Mouse (Mus musculus) embryonic facial prominence, embryonic 14.5 days (tissue): ENCODE measurements at regions not wholly inside any gene's neighbourhood (a gene's known extent, or its start where the extent isn't known, plus 50 kb on each side); places are given as distances from the start of the nearest gene placed in this dataset.

ENCODE experiments used
- ATAC-seq: fragments of 200-750 bp; cut with Nextera tagmentation; 2 replicates; pipeline ENCODE4 v1.8.0; 2017; ENCODE audit warnings: low read depth, moderate number of reproducible peaks, moderate TSS enrichment
- DNase-seq: peaks from one replicate; pipeline ENCODE4 v3.0.0-alpha.2; 2015; ENCODE audit warnings: low spot score
- H3K27ac ChIP-seq: fragments of 300-500 bp; sonication (generic); replicated peaks from 2 replicates; pipeline ENCODE4 v1.5.1; 2014; ENCODE audit warnings: low read depth, mild to moderate bottlenecking, low read length, moderate library complexity
- H3K27me3 ChIP-seq: fragments of 300-500 bp; sonication (generic); replicated peaks from 2 replicates; pipeline ENCODE4 v1.6.1; 2014; ENCODE audit warnings: low read length; ENCODE audit not compliant: control insufficient read depth, insufficient read depth
- H3K36me3 ChIP-seq: fragments of 300-500 bp; sonication (generic); 2 replicates; pipeline ENCODE4 v1.6.1; 2014; ENCODE audit warnings: low read length, mixed read lengths; ENCODE audit not compliant: control insufficient read depth, insufficient read depth
- H3K4me1 ChIP-seq: fragments of 300-500 bp; sonication (generic); 2 replicates; pipeline ENCODE4 v1.6.1; 2014; ENCODE audit warnings: antibody characterized with exemption, low read length; ENCODE audit not compliant: control insufficient read depth, insufficient read depth
- H3K4me2 ChIP-seq: fragments of 300-500 bp; sonication (generic); 2 replicates; pipeline ENCODE4 v1.6.1; 2014; ENCODE audit warnings: low read depth, mild to moderate bottlenecking, low read length, moderate library complexity, mixed read lengths
- H3K4me3 ChIP-seq: fragments of 300-500 bp; sonication (generic); 2 replicates; pipeline ENCODE4 v1.5.1; 2014; ENCODE audit warnings: low read depth, mild to moderate bottlenecking, low read length
- H3K9ac ChIP-seq: fragments of 300-500 bp; sonication (generic); 2 replicates; pipeline ENCODE4 v1.6.1; 2014; ENCODE audit warnings: low read depth, mild to moderate bottlenecking, low read length, moderate library complexity, mixed read lengths
- H3K9me3 ChIP-seq: fragments of 300-500 bp; sonication (generic); 2 replicates; pipeline ENCODE4 v1.6.1; 2016; ENCODE audit warnings: low read length; ENCODE audit not compliant: control insufficient read depth
- WGBS: fragments of 180-500 bp; shearing (Covaris S2); extraction: QIAGEN DNeasy Blood & Tissue Kit; methylation state at CpG from one replicate; pipeline ENCODE4 v1.1.7; 2014; 5-methylcytosine and 5-hydroxymethylcytosine counted together

- Histone ChIP-seq H3K36me3 (0 out of 2 replicates have a peak, but pooled peaks cover 1% of the 10 kb centered on the region), H3K9me3 (0 out of 2 replicates have a peak, but pooled peaks cover under 1% of the 10 kb centered on the region), H3K27ac (no peak overlapping the region; the same call in 1 of the 2 replicates), H3K27me3 (no peaks in the 10 kb centered on the region), H3K4me1 (0 out of 2 replicates have a peak, but pooled peaks cover 10% of the 10 kb centered on the region), H3K9ac (peak overlapping the region; percentile 35; the same call in 1 of the 2 replicates), H3K4me2 (peak overlapping the region; percentile 52), H3K4me3 (peak overlapping the region; percentile 41)
- ATAC-seq (no peak), DNase-seq (no peak)
- 49% methylated on average over 3 of the region's 3 CpGs for WGBS
These were observed 99.9 kb downstream of the Gm11146 start for GRCm38 (mm10) chr16:77502026-77502425.

GRCm38 (mm10) chr16:77500981-77501380, 100.9 kb downstream of the Gm11146 start:
- 10% methylated on average over 4 of the region's 4 CpGs for whole genome bisulfite sequencing
- ATAC-seq (no peak), DNase-seq (peak; percentile 86)

GRCm38 (mm10) chr16:77500413-77500812, 101.5 kb downstream of the Gm11146 start:
- Histone ChIP-seq H3K4me1 (0 out of 2 replicates have a peak, but pooled peaks cover 10% of the 10 kb centered on the region), H3K27ac (peak overlapping the region; percentile 92), H3K9ac (peak overlapping the region; percentile 63), H3K27me3 (no peaks in the 10 kb centered on the region), H3K4me2 (peak overlapping the region; percentile 52), H3K4me3 (peak overlapping the region; percentile 41), H3K9me3 (no peaks in the 10 kb centered on the region), H3K36me3 (no peaks in the 10 kb centered on the region)
- peak; percentile 81 for ATAC-seq
- DNase-seq: peak; percentile 73
- 20% methylated on average over 6 of the region's 6 CpGs for WGBS

More at GRCm38 (mm10) chr16:77500981-77501380, 100.9 kb downstream of the Gm11146 start:
- H3K9me3 ChIP-seq: no peaks in the 10 kb centered on the region
- peak overlapping the region; percentile 63 for H3K9ac ChIP-seq
- peak overlapping the region; percentile 41 for H3K4me3 ChIP-seq
- no peaks in the 10 kb centered on the region for H3K36me3 ChIP-seq
- H3K4me2 ChIP-seq: peak overlapping the region; percentile 52
- H3K27me3 ChIP-seq: no peaks in the 10 kb centered on the region
- H3K4me1 ChIP-seq: 0 out of 2 replicates have a peak, but pooled peaks cover 10% of the 10 kb centered on the region
- H3K27ac ChIP-seq: peak overlapping the region; percentile 92

- H3K9ac ChIP-seq: peak overlapping the region; percentile 63
- WGBS: 23% methylated on average over 18 of the region's 18 CpGs
These were observed 102.2 kb downstream of the Gm11146 start for GRCm38 (mm10) chr16:77499537-77500301.

GRCm38 (mm10) chr16:77495310-77495709, 106.6 kb downstream of the Gm11146 start:
- H3K4me1 ChIP-seq: 0 out of 2 replicates have a peak, but pooled peaks cover 4% of the 10 kb centered on the region
- no peak overlapping the region for H3K4me2 ChIP-seq
- 92% methylated on average over 7 of the region's 7 CpGs for WGBS
- ATAC-seq (no peak), DNase-seq (no peak)
- no peaks in the 10 kb centered on the region for H3K9me3 ChIP-seq
- no peaks in the 10 kb centered on the region for H3K27me3 ChIP-seq
- H3K36me3 ChIP-seq: no peaks in the 10 kb centered on the region
- H3K4me3 ChIP-seq: no peak overlapping the region
- no peak overlapping the region for H3K27ac ChIP-seq
- H3K9ac ChIP-seq: no peak overlapping the region

More at GRCm38 (mm10) chr16:77499537-77500301, 102.2 kb downstream of the Gm11146 start:
- H3K4me1 ChIP-seq: 0 out of 2 replicates have a peak, but pooled peaks cover 10% of the 10 kb centered on the region
- H3K27ac ChIP-seq: peak overlapping the region; percentile 92
- ATAC-seq (peak; percentile 97), DNase-seq (peak; percentile 97)
- H3K4me3 ChIP-seq: peak overlapping the region; percentile 41
- no peaks in the 10 kb centered on the region for H3K27me3 ChIP-seq
- no peaks in the 10 kb centered on the region for H3K36me3 ChIP-seq
- peak overlapping the region; percentile 52 for H3K4me2 ChIP-seq
- H3K9me3 ChIP-seq: no peaks in the 10 kb centered on the region

GRCm38 (mm10) chr16:77494042-77494441, 107.9 kb downstream of the Gm11146 start:
- Histone ChIP-seq H3K36me3 (no peaks in the 10 kb centered on the region), H3K27ac (no peak overlapping the region), H3K9me3 (no peaks in the 10 kb centered on the region), H3K27me3 (no peaks in the 10 kb centered on the region), H3K9ac (no peak overlapping the region), H3K4me2 (no peak overlapping the region), H3K4me3 (no peak overlapping the region), H3K4me1 (no peaks in the 10 kb centered on the region)
- ATAC-seq: no peak
- WGBS: 73% methylated on average over 7 of the region's 7 CpGs
- no peak for DNase-seq

GRCm38 (mm10) chr16:77488155-77488554, 113.7 kb downstream of the Gm11146 start:
- 74% methylated on average over 1 of the region's 1 CpGs for WGBS
- H3K4me1 ChIP-seq: no peaks in the 10 kb centered on the region
- no peaks in the 10 kb centered on the region for H3K27me3 ChIP-seq
- H3K4me2 ChIP-seq: no peak overlapping the region
- no peak for DNase-seq
- no peak for ATAC-seq
- no peaks in the 10 kb centered on the region for H3K36me3 ChIP-seq
- H3K27ac ChIP-seq: no peak overlapping the region
- H3K9ac ChIP-seq: no peak overlapping the region
- H3K4me3 ChIP-seq: no peak overlapping the region
- H3K9me3 ChIP-seq: no peaks in the 10 kb centered on the region

- H3K9me3 ChIP-seq: no peaks in the 10 kb centered on the region
- no peak overlapping the region for H3K4me2 ChIP-seq
- H3K4me3 ChIP-seq: no peak overlapping the region
- H3K27ac ChIP-seq: no peak overlapping the region
- DNase-seq (no peak), ATAC-seq (no peak)
- no peaks in the 10 kb centered on the region for H3K27me3 ChIP-seq
- WGBS: 54% methylated on average over 7 of the region's 7 CpGs
- H3K4me1 ChIP-seq: no peaks in the 10 kb centered on the region
- H3K9ac ChIP-seq: no peak overlapping the region
- no peaks in the 10 kb centered on the region for H3K36me3 ChIP-seq
These were observed 122.1 kb downstream of the Gm11146 start for GRCm38 (mm10) chr16:77479812-77480211.
